Mouse (Mus musculus): ENCODE measurements around the gene Trim58.

- TF ChIP-seq MAX (IDR thresholded peaks at IDR 0.05) (no peak), CTCF (IDR thresholded peaks at IDR 0.05; ENCODE audit: control insufficient read depth, insufficient read depth, insufficient read length) (no peak), MYOG (IDR thresholded peaks at IDR 0.05; ENCODE audit: control insufficient read depth, extremely low read depth, insufficient read length) (no peak)
Observed at GRCm38 (mm10) chr11:58630401-58630800, 9.9 kb upstream of the Trim58 start, which contains the start of gene Olfr323.

Data from C2C12 (cell line).